Mouse (Mus musculus): ENCODE measurements around the gene 4930579F01Rik.

DNA sequence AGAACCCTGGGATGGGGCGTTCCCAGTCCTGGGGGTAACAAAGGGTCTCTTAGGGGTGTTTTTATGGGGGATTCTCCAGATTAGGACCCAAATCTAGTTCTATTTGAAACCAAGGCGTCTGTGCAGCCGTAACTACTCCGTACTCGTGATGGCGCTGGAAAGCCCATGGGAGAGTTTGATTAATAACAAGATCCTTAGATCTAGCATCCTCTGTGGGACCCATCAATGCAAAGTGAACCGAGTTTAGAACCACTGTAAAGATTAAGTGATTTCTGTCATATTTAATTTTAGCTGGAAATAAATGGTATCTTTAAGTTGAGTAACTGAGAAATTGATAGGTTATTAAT is 5.1 kb upstream of the 4930579F01Rik start:
- TF ChIP-seq CTCF (IDR thresholded peaks at IDR 0.05; ENCODE audit: low read depth) (no peak), EP300 (IDR thresholded peaks at IDR 0.05; ENCODE audit: low read depth) (no peak)
